Mouse (Mus musculus) limb, embryonic 13.5 days (tissue): ENCODE data around the gene Nbea. TPM values are rescaled to one million over a fixed set of nuclear protein-coding genes. Genes with fewer than 3 reads are reported as not detected.

Experiments
- ATAC-seq: fragments of 200-750 bp; cut with Nextera tagmentation; 2 replicates; pipeline ENCODE4 v1.8.0; 2017; ENCODE audit warnings: low read depth, moderate number of reproducible peaks, moderate TSS enrichment; ENCODE audit not compliant: low FRiP score
- H3K27ac ChIP-seq: fragments of 300-500 bp; sonication (generic); 2 replicates; pipeline ENCODE4 v1.5.1; 2015; ENCODE audit warnings: inconsistent platforms, mild to moderate bottlenecking, moderate library complexity
- H3K27me3 ChIP-seq: fragments of 300-500 bp; sonication (generic); 2 replicates; pipeline ENCODE4 v1.6.1; 2015; ENCODE audit warnings: mild to moderate bottlenecking, inconsistent platforms
- H3K36me3 ChIP-seq: fragments of 300-500 bp; sonication (generic); 2 replicates; pipeline ENCODE4 v1.6.1; 2015; ENCODE audit warnings: inconsistent platforms, mild to moderate bottlenecking, moderate library complexity
- H3K4me1 ChIP-seq: fragments of 300-500 bp; sonication (generic); 2 replicates; pipeline ENCODE4 v1.6.1; 2015; ENCODE audit warnings: inconsistent platforms
- H3K4me2 ChIP-seq: fragments of 300-500 bp; sonication (generic); replicated peaks from 2 replicates; pipeline ENCODE4 v1.6.1; 2015; ENCODE audit warnings: inconsistent platforms, mild to moderate bottlenecking, moderate library complexity
- H3K4me3 ChIP-seq: fragments of 300-500 bp; sonication (generic); 2 replicates; pipeline ENCODE4 v1.5.1; 2015; ENCODE audit warnings: moderate library complexity, mild to moderate bottlenecking, inconsistent platforms
- H3K9ac ChIP-seq: fragments of 300-500 bp; sonication (generic); 2 replicates; pipeline ENCODE4 v1.6.1; 2015; ENCODE audit warnings: mild to moderate bottlenecking, inconsistent platforms
- H3K9me3 ChIP-seq: fragments of 300-500 bp; sonication (generic); 2 replicates; pipeline ENCODE4 v1.6.1; 2016; ENCODE audit warnings: inconsistent platforms
- WGBS: fragments of 180-500 bp; shearing (Covaris S2); methylation state at CpG from one replicate; pipeline ENCODE4 v1.1.7; 2015; 5-methylcytosine and 5-hydroxymethylcytosine counted together
- polyA plus RNA-seq: library from polyadenylated mRNA; unstranded; fragments of >200 nt; fragmentation: Nextera tagmentation; extraction: Ambion mirVana; gene quantifications from 2 replicates; pipeline ENCODE4 v1.2.1, GENCODE M21; 2015

The Nbea gene
- polyA plus RNA-seq, 1 experiment from 2014 or later, result 19.4 TPM

GRCm38 (mm10) chr3:55593312-55593711 lies 590.2 kb downstream of the Nbea start:
- H3K4me2 ChIP-seq, result no peak overlapping the region
- no peak overlapping the region for H3K4me3 ChIP-seq
- no peak overlapping the region for H3K9ac ChIP-seq
- no peak for ATAC-seq
- no peak overlapping the region for H3K27ac ChIP-seq
- 74% methylated on average over 5 of the region's 5 CpGs for WGBS
- H3K4me1 ChIP-seq, result peaks cover 40% of the 10 kb centered on the region
- no peaks in the 10 kb centered on the region for H3K27me3 ChIP-seq
- no peaks in the 10 kb centered on the region for H3K9me3 ChIP-seq
- H3K36me3 ChIP-seq, result no peaks in the 10 kb centered on the region

DNA sequence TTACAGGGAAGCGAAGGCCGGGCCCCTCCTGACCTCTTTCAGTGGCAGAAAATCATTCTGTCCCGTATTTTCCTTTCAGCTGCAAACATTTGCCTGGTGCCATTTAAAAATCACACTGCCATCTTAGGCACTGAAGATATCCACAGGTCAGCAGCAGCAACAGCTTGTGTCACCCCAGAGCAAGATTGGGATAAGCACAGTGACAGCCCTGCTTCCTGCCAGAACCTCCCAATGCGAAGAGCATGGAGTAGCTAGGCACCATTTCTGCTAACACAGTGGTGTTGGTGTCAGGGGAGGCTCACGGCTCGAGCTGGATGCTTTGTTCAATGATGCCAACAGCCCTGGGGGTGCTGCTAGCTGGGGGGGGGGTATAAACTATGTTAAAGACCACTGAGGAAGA lies 592.8 kb downstream of the Nbea start:
- no peak for ATAC-seq
- Histone ChIP-seq H3K27ac (peak overlapping the region; percentile 15; the same call in 1 of the 2 replicates), H3K4me2 (no peak overlapping the region), H3K9ac (no peak overlapping the region), H3K9me3 (no peaks in the 10 kb centered on the region), H3K36me3 (no peaks in the 10 kb centered on the region), H3K27me3 (no peaks in the 10 kb centered on the region), H3K4me3 (no peak overlapping the region), H3K4me1 (peaks cover 59% of the 10 kb centered on the region)
- WGBS, result 65% methylated on average over 6 of the region's 6 CpGs

DNA sequence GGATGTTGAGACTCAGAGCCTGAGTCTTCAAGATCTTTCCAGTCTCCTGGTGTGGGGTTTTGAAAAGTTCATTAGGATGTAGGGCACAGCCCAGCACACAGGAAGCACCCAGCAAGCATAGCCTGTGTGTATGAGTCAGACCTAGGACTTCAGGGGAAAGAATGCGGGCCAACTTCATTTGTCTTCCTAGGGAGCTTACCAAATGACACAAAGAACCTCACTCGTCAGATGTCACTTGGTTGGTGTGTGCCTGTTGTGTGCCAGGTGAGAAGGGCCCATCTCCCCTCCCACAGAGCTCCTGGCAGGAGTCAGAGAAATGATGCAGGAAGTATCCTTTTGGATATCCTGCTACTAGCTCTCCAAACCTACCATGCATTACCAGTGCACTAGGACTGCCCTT lies 593.2 kb downstream of the Nbea start:
- ATAC-seq, result no peak
- Histone ChIP-seq H3K36me3 (no peaks in the 10 kb centered on the region), H3K4me3 (no peak overlapping the region), H3K27me3 (no peaks in the 10 kb centered on the region), H3K9ac (no peak overlapping the region), H3K4me2 (no peak overlapping the region), H3K9me3 (no peaks in the 10 kb centered on the region), H3K4me1 (peaks cover 59% of the 10 kb centered on the region), H3K27ac (peak overlapping the region; percentile 55)
- WGBS, result 59% methylated on average over 2 of the region's 2 CpGs

- 27% methylated on average over 8 of the region's 8 CpGs for WGBS
- Histone ChIP-seq H3K27ac (peak overlapping the region; percentile 55; the same call in 1 of the 2 replicates), H3K9me3 (no peaks in the 10 kb centered on the region), H3K4me2 (0 out of 2 replicates have a peak overlapping the region, but pooled peaks have one; percentile 9), H3K36me3 (no peaks in the 10 kb centered on the region), H3K27me3 (no peaks in the 10 kb centered on the region), H3K4me3 (no peak overlapping the region), H3K4me1 (peaks cover 59% of the 10 kb centered on the region), H3K9ac (no peak overlapping the region)
- ATAC-seq, result no peak
These were observed 594.0 kb downstream of the Nbea start for GRCm38 (mm10) chr3:55589402-55589944.

DNA sequence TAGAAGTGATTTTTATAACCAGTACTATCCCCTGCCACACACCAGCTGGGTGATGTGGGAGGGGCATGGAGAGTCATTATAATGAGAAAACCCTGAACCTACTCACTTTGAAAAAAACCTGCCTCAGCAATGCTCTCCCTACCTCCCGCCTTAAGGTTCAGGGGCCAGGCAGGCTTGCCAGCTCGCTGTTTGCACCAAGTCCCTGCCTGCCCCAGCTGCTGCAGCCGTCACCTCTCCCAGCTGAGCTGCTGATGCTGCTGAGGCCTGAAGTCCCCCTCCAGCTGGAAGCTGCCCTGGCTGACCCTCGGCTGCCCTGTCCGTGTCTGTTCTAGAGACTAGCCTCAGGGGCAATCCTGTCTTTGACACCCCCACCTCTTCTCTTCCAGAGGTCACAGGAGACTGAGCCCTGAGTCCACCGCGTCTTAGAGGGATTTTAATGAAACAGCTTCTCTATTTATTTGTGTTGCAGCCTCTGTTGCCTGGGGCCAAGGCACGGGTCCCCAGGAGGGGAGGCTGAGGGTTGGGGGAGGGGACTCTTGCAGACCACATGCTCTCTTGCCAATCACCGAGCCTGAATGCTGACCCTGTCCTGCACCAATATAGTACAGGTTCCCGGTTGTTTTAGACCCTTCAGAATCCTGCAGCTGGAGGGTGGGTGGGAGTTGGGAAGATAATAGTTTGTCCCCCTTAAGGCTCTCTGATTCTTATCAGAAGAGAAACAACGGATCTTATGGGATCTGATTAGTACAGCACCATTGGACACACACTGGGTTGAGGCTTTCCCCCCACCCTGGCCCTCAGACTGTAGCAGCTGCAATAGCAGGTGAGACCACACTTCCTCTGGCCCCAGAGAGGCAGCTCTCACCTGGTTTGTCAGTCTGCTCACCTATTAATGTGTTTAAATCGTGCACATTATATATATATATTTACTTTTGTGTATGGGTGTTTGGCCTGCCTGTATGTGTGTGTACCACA lies 595.2 kb downstream of the Nbea start:
- ATAC-seq, result peak; percentile 80
- WGBS, result 7% methylated on average over 12 of the region's 12 CpGs
- peak overlapping the region; percentile 92 for H3K27ac ChIP-seq
- peak overlapping the region; percentile 35; the same call in 1 of the 2 replicates for H3K9ac ChIP-seq
- peak overlapping the region; percentile 45 for H3K4me2 ChIP-seq
- H3K4me1 ChIP-seq, result peaks cover 55% of the 10 kb centered on the region
- no peaks in the 10 kb centered on the region for H3K27me3 ChIP-seq
- H3K9me3 ChIP-seq, result no peaks in the 10 kb centered on the region
- no peak overlapping the region for H3K4me3 ChIP-seq
- H3K36me3 ChIP-seq, result no peaks in the 10 kb centered on the region

- Histone ChIP-seq H3K9me3 (no peaks in the 10 kb centered on the region), H3K4me3 (no peak overlapping the region)
These were observed 596.0 kb downstream of the Nbea start for GRCm38 (mm10) chr3:55587434-55587971.

More at GRCm38 (mm10) chr3:55587434-55587971, 596.0 kb downstream of the Nbea start:
- peak; percentile 63 for ATAC-seq
- Histone ChIP-seq H3K4me2 (peak overlapping the region; percentile 45), H3K9ac (no peak overlapping the region), H3K27me3 (no peaks in the 10 kb centered on the region), H3K4me1 (peaks cover 52% of the 10 kb centered on the region), H3K36me3 (no peaks in the 10 kb centered on the region), H3K27ac (peak overlapping the region; percentile 92; the same call in 1 of the 2 replicates)
- 12% methylated on average over 12 of the region's 12 CpGs for WGBS
